Mouse (Mus musculus) hindbrain, embryonic 10.5 days (tissue): ENCODE measurements around the gene Poldip3. TPM values are rescaled to one million over a fixed set of nuclear protein-coding genes. Genes with fewer than 3 reads are reported as not detected.
A peak's percentile ranks its signal among the peaks of the same experiment; 100 is the strongest.

ENCODE experiments used
- DNase-seq: peaks from one replicate; pipeline ENCODE4 v3.0.0-alpha.2; 2017; ENCODE audit warnings: low spot score
- H3K27ac ChIP-seq: fragments of 300-500 bp; sonication (generic); 2 replicates; pipeline ENCODE4 v1.5.1; 2016; ENCODE audit warnings: mild to moderate bottlenecking, moderate library complexity
- H3K27me3 ChIP-seq: fragments of 300-500 bp; sonication (generic); 2 replicates; pipeline ENCODE4 v1.6.1; 2016; ENCODE audit warnings: mild to moderate bottlenecking; ENCODE audit not compliant: poor library complexity, insufficient read depth, severe bottlenecking
- H3K36me3 ChIP-seq: fragments of 300-500 bp; sonication (generic); 2 replicates; pipeline ENCODE4 v1.6.1; 2016; ENCODE audit warnings: mild to moderate bottlenecking, moderate library complexity
- H3K4me1 ChIP-seq: fragments of 300-500 bp; sonication (generic); replicated peaks from 2 replicates; pipeline ENCODE4 v1.6.1; 2016; ENCODE audit warnings: mild to moderate bottlenecking
- H3K4me3 ChIP-seq: fragments of 300-500 bp; sonication (generic); 2 replicates; pipeline ENCODE4 v1.5.1; 2016; ENCODE audit warnings: mild to moderate bottlenecking, moderate library complexity
- H3K9me3 ChIP-seq: fragments of 300-500 bp; sonication (generic); 2 replicates; pipeline ENCODE4 v1.6.1; 2016; ENCODE audit warnings: mild to moderate bottlenecking, moderate library complexity
- WGBS: fragments of 180-500 bp; shearing (Covaris S2); methylation state at CpG from one replicate; pipeline ENCODE4 v1.1.7; 2016; 5-methylcytosine and 5-hydroxymethylcytosine counted together
- polyA plus RNA-seq: library from polyadenylated mRNA; unstranded; fragments of >200 nt; fragmentation: Nextera tagmentation; extraction: Ambion mirVana; gene quantifications from 2 replicates; pipeline ENCODE4 v1.2.1, GENCODE M21; 2016

The Poldip3 gene
- polyA plus RNA-seq, 1 experiment from 2014 or later: 190 TPM

DNA sequence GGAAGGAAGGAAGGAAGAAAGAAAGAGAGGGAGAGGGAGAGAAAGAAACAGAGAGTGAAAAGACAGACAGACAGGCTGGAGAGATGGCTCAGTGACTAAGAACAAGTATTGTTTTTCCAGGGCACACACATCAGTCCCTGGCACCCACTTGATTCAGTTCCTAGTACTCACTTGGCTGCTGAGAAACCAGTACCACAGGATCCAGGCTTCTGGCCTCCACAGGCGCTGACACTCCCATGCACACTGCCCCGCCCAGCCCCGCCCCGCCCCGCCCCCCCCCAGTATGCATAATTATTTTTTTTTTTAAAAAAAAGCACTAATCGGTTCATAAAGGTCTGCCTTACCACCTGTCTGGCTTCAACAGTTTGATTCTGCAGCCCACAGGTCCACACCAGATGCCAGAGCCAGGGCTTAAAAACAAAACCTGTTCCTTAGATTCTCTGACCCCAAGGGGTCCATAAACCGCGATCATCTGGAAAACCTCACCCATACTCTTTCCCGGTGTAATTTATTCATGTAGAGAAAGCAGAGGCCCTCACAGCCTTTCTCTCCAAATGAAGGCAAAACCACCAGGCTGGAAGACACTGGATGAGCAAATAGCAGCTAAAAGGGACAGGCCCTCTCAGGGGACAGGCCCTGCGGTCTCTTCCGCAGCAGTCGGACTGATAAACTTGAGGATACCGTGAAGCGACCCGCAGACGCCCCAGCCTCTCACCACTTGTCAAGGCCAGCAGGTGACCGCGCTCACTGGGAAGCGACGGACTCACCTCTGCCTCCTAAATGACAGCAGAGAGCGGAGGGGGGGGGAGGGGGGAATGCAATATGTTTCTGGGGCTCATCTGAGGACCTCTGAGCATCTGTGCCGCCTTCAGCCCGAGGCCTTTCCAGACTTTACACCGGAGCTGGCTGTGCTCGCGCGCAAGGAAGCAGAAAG lies 60.4 kb downstream of the Poldip3 start:
- Histone ChIP-seq H3K36me3 (no peaks in the 10 kb centered on the region), H3K4me1 (peaks cover 32% of the 10 kb centered on the region), H3K27me3 (peaks cover 52% of the 10 kb centered on the region), H3K9me3 (no peaks in the 10 kb centered on the region), H3K4me3 (peak overlapping the region; percentile 35), H3K27ac (no peak overlapping the region)
- WGBS: 3% methylated on average over 27 of the region's 27 CpGs
- DNase-seq: no peak

DNA sequence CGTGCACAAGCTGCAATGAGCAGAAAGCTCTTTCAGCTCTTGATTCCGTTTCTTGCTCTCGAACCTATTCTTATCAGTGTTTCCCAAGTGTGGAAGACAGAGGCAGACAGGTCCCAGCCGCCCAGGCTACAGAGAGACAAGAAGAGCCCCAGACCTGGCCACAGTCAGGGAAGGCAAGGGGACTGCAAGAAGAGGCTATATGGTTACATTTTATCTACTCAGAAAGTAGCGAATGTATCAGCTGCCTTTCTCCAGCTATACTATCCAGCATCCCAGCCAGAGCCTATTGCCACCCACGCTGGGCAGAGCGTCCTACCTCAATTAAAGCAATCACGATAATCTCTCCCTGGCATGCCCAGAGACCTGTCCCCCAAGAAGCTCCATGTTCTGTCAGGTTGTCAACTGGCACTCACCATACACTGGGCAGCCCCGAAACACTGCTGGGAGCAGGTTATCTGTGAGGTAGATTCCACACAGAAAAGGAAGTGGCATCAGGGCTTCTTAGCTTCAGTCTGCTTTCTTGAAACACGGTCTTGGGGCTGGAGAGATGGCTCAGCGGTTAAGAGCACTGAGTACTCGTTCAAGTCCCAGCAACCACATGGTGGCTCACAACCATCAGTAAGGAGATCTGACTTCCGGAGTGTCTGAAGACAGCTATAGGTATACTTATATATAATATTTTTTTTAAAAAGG lies 62.4 kb downstream of the Poldip3 start:
- H3K4me3 ChIP-seq: no peak overlapping the region
- no peaks in the 10 kb centered on the region for H3K36me3 ChIP-seq
- H3K4me1 ChIP-seq: peaks cover 46% of the 10 kb centered on the region
- no peak for DNase-seq
- WGBS: 85% methylated on average over 13 of the region's 13 CpGs
- H3K9me3 ChIP-seq: no peaks in the 10 kb centered on the region
- no peak overlapping the region for H3K27ac ChIP-seq
- H3K27me3 ChIP-seq: peaks cover 60% of the 10 kb centered on the region

DNA sequence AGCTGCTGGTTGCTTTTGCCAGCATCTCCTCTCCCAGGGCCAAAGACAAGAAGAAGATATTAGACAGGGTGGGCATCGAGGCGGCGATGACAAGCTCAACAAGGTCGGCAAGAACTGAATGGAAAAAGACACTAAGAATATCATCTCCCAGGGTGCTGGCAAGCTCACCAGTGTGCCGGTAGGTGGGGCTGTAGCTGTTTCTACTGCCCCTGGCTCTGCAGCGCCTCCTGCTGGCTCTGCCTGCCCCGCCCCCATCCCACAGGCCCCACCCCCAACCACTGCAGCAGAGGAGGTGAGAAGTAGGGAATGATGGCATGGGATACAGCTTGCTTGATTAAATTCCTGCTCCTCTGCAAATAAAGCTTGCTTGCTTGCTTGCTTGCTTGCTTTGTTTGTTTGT lies 63.3 kb downstream of the Poldip3 start:
- H3K27ac ChIP-seq: no peak overlapping the region
- WGBS: 35% methylated on average over 7 of the region's 7 CpGs
- no peaks in the 10 kb centered on the region for H3K36me3 ChIP-seq
- H3K9me3 ChIP-seq: no peaks in the 10 kb centered on the region
- H3K4me3 ChIP-seq: no peak overlapping the region
- peaks cover 55% of the 10 kb centered on the region for H3K4me1 ChIP-seq
- peaks cover 57% of the 10 kb centered on the region for H3K27me3 ChIP-seq
- peak; percentile 43 for DNase-seq

DNA sequence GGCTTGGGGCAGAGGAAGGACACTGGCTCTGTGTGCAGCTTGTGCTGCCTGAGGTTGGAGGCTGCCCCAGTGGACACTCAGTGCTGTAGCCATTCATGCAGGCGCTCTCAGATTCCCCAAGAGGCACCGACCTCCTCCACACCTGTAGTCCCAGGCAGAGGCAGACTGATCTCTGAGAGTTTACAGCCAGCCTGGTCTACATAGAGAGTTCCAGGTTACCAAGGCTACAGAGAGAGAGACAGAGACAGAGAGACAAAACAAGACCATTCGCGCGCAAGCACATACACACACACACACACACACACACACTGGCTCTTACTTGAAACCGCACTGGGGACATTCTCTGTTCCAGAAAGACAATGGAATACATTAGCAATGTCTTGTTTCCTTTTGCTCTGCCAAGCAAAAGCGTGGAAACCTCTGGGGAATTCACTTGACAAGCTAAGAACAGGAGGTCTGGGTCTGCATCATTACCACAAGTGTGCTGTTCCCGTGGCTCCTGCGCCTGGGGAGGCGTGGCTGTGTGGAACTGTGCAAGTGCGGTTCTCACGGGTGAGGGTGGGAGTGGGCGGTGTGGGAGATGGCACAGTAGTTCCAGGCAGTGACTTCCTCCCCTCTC lies 65.1 kb downstream of the Poldip3 start:
- 0 out of 2 replicates have a peak overlapping the region, but pooled peaks have one; percentile 20 for H3K27ac ChIP-seq
- no peaks in the 10 kb centered on the region for H3K36me3 ChIP-seq
- H3K27me3 ChIP-seq: peaks cover 39% of the 10 kb centered on the region
- 58% methylated on average over 13 of the region's 13 CpGs for WGBS
- H3K4me1 ChIP-seq: peaks cover 47% of the 10 kb centered on the region
- no peak overlapping the region for H3K4me3 ChIP-seq
- H3K9me3 ChIP-seq: no peaks in the 10 kb centered on the region
- DNase-seq: no peak

DNA sequence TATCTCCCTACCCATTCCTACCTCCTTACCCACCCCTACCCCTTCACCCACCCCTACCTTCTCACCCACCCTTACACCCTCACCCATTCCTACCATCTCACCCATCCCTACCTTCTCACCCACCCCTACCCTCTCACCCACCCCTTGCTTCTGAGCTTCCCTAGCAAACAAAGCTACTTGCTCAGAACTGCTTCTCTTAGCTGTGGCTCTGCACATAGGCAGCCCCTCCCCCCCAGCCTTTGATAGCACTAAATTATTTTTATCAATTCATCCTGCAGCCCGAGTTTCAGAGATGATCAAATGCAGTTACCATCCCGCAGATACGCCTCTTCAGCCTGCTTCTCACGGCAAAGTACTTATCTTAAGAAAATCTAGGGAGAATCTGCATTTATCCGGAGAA lies 65.7 kb downstream of the Poldip3 start:
- DNase-seq: no peak
- peaks cover 43% of the 10 kb centered on the region for H3K4me1 ChIP-seq
- no peaks in the 10 kb centered on the region for H3K9me3 ChIP-seq
- H3K4me3 ChIP-seq: no peak overlapping the region
- no peaks in the 10 kb centered on the region for H3K36me3 ChIP-seq
- WGBS: 71% methylated on average over 5 of the region's 5 CpGs
- H3K27ac ChIP-seq: 0 out of 2 replicates have a peak overlapping the region, but pooled peaks have one; percentile 20
- H3K27me3 ChIP-seq: peaks cover 33% of the 10 kb centered on the region

Other genes with a start within 250 kb of the Poldip3 start
- gene Tcf20, start 161.5 kb downstream of the Poldip3 start, polyA plus RNA-seq: 6.7 and 6.9 TPM in 2 replicates
- gene Nfam1, start 116.1 kb downstream of the Poldip3 start, polyA plus RNA-seq: 2.8 and 3.6 TPM in 2 replicates
- 57.1 and 58.9 TPM in 2 replicates for gene Serhl, start 59.9 kb downstream of the Poldip3 start, polyA plus RNA-seq
- 85.3 and 85.4 TPM in 2 replicates for gene Rrp7a, start 26.6 kb downstream of the Poldip3 start, polyA plus RNA-seq
- 240 and 270 TPM in 2 replicates for gene Cyb5r3, start 23.2 kb upstream of the Poldip3 start, polyA plus RNA-seq
- 1.2 and 1.5 TPM in 2 replicates for gene A4galt, start 102.4 kb upstream of the Poldip3 start, polyA plus RNA-seq
- 33.1 and 36.9 TPM in 2 replicates for gene Arfgap3, start 200.9 kb upstream of the Poldip3 start, polyA plus RNA-seq